Mouse (Mus musculus): ENCODE results near the gene Gne.

GRCm38 (mm10) chr4:44004623-44005409 is 79.2 kb downstream of the Gne start:
- TF ChIP-seq CTCF (IDR thresholded peaks at IDR 0.05; ENCODE audit: control insufficient read depth, insufficient read depth, insufficient replicate concordance, low read depth, low read length) (no peak), POLR2A (IDR thresholded peaks at IDR 0.05; ENCODE audit: control insufficient read depth, low read depth, low read length) (no peak)
